Mouse (Mus musculus): ENCODE results near the gene Cand1. TPM values are rescaled to one million over a fixed set of nuclear protein-coding genes. Genes with fewer than 3 reads are reported as not detected.

Gene Cand1
- total RNA-seq, 2 experiments from 2014 or later: 130 to 139 TPM

Other genes starting within 250 kb of the Cand1 start
- 10 to 100 TPM; 51.9 to 57.0 TPM for gene Grip1, start 213.8 kb upstream of the Cand1 start, total RNA-seq (2021)

Data from layer of hippocampus, postnatal 10 days (tissue).